Mouse (Mus musculus) embryo, embryonic 10.5 days (tissue): ENCODE results near the gene Cyp2j8.
"Not testable (repeated sequence)": the region's sequence is repeated elsewhere in the genome, so short reads cannot be mapped to it uniquely, and the experiment has no call there.

Experiments used
- DNase-seq: peaks from one replicate; pipeline ENCODE4 v3.0.0-alpha.2; 2015; ENCODE audit warnings: low spot score

The Cyp2j8 gene

GRCm38 (mm10) chr4:96507286-96507685 lies at the start of gene Cyp2j8:
TSS of gene Cyp2j8 (minus strand) at chr4:96507386.
- DNase-seq: no peak

DNA sequence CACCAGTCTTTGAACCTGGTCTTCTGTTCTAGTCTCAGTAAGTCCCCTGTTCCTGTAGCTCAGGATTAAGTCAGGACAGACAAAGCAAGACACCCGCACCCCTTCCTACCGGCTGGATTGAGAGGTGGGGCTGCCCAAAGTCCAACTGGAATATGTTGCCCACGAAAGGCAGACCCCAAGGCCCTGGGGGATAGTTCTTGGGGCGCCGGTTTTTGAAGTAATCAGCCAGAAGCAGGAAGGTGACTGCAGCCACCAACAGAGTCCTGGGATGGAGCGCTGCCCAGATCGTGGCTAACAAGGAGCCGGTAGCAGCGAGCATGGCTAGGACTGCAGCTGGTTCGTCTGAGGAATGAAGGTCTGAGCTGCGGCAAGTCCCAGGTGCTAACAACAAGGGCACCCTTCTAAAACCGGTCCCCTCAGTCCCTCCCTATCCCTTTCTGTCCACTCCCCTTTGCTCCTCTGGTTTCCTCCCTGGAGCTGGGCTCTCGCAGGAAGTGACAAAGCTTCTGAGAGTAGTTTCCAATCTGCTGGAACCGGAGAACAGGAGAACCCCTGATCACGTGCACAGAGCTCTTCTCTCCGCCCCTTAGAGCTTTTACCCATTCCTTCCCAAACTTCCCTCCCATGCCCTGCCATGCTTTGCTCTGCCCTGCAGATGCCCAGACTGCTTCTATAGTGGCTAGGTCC lies 46.1 kb upstream of the Cyp2j8 start, which contains the start of gene Cyp2j6:
Cyp2j6 (minus strand) TSS at position 529 of the 687 bp plus-strand sequence.
- DNase-seq: peak; percentile 77

- no peak for DNase-seq
Measured at GRCm38 (mm10) chr4:96551619-96552018, 44.4 kb upstream of the Cyp2j8 start.

DNA sequence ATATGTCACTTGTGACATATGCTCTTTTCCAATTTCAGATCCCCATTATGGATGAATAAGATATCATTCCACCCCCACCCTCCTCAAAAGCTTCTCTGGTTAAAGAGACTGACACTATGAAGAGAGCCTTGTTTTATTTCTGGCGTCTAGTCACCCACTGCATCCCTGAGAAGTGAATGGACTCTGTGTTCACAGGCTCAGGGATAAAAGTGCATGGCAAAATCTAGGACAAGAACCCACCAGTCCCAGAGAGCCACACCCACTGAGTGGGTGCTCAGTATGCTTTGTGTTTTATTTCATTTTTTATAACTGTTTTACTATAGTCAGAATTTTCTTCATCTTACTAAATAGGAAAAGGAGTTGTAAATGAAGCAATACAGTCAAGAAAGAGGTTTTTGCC lies 38.8 kb upstream of the Cyp2j8 start:
- DNase-seq: no peak

- peak; percentile 6 for DNase-seq
Measured at GRCm38 (mm10) chr4:96525772-96526171, 18.6 kb upstream of the Cyp2j8 start.

DNA sequence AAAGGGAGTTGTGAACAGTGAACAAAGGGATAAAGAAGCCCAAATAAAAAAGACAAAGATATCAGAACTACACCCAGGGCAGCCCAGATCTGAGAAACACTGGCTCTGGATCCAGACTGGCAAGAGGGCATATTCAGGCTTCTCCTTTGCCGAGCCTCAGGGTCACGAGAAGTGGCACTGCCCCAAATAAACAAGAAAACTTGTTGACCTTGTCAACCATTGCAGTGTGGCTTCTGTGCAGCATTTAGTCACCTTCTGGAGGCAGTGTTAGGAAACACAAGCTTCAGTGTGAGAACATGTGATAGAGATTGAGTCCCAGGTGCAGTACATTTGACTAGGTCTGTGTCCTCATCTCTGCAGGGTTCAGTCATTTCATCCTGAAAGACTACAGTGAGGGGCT lies 15.1 kb upstream of the Cyp2j8 start:
- DNase-seq: no peak

DNA sequence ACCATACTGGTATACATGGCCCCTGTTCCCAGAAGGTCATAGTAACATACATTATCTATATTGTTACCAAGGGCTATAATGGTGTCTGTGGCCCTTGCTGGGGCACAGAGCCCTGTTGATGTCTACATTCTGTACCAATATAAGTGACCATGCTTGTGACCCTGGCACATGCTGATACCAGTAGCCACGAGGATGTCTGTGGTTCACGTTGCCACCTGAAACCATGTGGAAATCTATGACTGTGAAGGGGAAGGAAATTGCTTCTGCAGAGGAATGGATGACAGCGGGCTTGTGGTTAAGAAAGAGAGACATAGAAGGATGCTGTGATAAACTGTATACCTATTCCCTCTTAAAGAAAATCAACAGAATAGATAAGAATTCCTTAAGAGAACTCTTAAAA lies 2.9 kb upstream of the Cyp2j8 start:
- DNase-seq: no peak

DNA sequence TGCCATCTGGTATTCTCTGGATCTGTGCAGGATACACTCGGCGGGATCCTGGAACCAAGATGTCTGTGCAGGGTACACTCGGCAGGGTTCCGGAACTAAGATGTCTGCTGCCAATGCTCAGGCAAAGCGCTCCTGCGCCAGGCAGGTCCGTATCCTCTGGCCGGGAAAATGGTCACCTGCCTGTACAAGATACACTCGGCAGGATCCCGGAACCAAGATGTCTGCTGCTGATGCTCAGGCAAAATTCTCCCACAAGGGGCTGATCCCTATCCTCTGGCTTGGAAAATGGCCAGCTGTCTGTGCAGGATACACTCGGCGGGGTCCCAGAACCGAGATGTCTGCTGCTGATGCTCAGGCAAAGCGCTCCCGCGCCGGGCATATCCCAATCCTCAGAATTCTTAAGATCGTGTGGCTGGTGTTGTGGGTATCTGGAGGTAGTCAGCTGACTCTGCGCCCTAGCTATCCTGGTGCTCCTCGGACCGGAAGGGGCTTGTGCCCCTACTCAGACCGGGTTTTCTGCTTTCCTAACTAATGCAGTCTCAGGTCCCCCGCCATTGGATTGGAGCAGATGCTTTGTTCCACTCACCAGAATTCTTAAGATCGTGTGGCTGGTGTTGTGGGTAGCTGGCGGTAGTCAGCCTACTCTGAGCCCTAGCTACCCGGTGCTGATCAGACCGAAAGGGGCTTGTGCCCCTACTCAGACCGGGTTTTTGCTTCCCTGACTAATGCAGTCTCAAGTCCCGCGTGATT lies 43.7 kb downstream of the Cyp2j8 start:
- DNase-seq: not testable (repeated sequence)
